Mouse (Mus musculus) hindbrain, embryonic 15.5 days (tissue): ENCODE data around the gene Arih2. TPM values are rescaled to one million over a fixed set of nuclear protein-coding genes. Genes with fewer than 3 reads are reported as not detected.
"Not testable (repeated sequence)": the region's sequence is repeated elsewhere in the genome, so short reads cannot be mapped to it uniquely, and the experiment has no call there.

Source experiments
- ATAC-seq: fragments of 200-750 bp; cut with Nextera tagmentation; 2 replicates; pipeline ENCODE4 v1.8.0; 2017; ENCODE audit warnings: low read depth, moderate number of reproducible peaks, moderate TSS enrichment; ENCODE audit not compliant: low FRiP score
- H3K27ac ChIP-seq: fragments of 300-500 bp; sonication (generic); replicated peaks from 2 replicates; pipeline ENCODE4 v1.5.1; 2015; ENCODE audit warnings: mild to moderate bottlenecking, inconsistent platforms
- H3K27me3 ChIP-seq: fragments of 300-500 bp; sonication (generic); 2 replicates; pipeline ENCODE4 v1.6.1; 2015; ENCODE audit warnings: control low read depth, inconsistent platforms
- H3K36me3 ChIP-seq: fragments of 300-500 bp; sonication (generic); 2 replicates; pipeline ENCODE4 v1.6.1; 2015; ENCODE audit warnings: control low read depth, inconsistent platforms
- H3K4me1 ChIP-seq: fragments of 300-500 bp; sonication (generic); replicated peaks from 2 replicates; pipeline ENCODE4 v1.6.1; 2015; ENCODE audit warnings: control low read depth, inconsistent platforms
- H3K4me2 ChIP-seq: fragments of 300-500 bp; sonication (generic); 2 replicates; pipeline ENCODE4 v1.6.1; 2015; ENCODE audit warnings: moderate library complexity, mild to moderate bottlenecking, inconsistent platforms
- H3K4me3 ChIP-seq: fragments of 300-500 bp; sonication (generic); 2 replicates; pipeline ENCODE4 v1.5.1; 2015; ENCODE audit warnings: mild to moderate bottlenecking, inconsistent platforms
- H3K9ac ChIP-seq: fragments of 300-500 bp; sonication (generic); 2 replicates; pipeline ENCODE4 v1.6.1; 2015; ENCODE audit warnings: inconsistent platforms
- H3K9me3 ChIP-seq: fragments of 300-500 bp; sonication (generic); 2 replicates; pipeline ENCODE4 v1.6.1; 2016; ENCODE audit warnings: control low read depth, inconsistent platforms
- WGBS: fragments of 180-500 bp; shearing (Covaris S2); methylation state at CpG from one replicate; pipeline ENCODE4 v1.1.7; 2015; 5-methylcytosine and 5-hydroxymethylcytosine counted together
- polyA plus RNA-seq: library from polyadenylated mRNA; unstranded; fragments of >200 nt; fragmentation: Nextera tagmentation; extraction: Ambion mirVana; gene quantifications from 2 replicates; pipeline ENCODE4 v1.2.1, GENCODE M21; 2015

Gene Arih2
- polyA plus RNA-seq, 1 experiment from 2014 or later = 48.1 TPM

DNA sequence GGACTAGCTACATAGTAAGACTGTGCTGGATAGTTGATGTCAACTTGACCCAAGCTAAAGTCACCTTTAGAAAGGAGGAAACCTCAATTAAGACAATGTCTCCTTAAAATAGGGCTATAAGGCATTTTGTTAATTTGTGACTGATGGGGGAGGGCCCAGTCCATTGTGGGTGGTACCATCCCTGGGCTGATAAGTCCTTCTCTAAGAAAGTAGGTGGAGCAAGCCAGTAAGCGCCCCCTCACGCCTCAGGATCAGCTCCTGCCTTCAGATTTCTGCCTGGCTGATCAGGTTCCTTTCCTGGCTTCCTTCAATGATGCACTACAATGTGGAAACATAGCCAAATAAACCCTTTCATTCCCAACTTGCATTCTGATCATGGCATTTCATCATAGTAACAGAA is 13.8 kb downstream of the Arih2 start:
- ATAC-seq = no peak

GRCm38 (mm10) chr9:108633846-108634245 is 15.3 kb downstream of the Arih2 start:
- 82% methylated on average over 2 of the region's 2 CpGs for WGBS
- no peaks in the 10 kb centered on the region for H3K4me1 ChIP-seq
- ATAC-seq = no peak
- no peaks in the 10 kb centered on the region for H3K9me3 ChIP-seq
- H3K27ac ChIP-seq = no peak overlapping the region
- no peaks in the 10 kb centered on the region for H3K27me3 ChIP-seq
- no peak overlapping the region for H3K4me3 ChIP-seq
- no peak overlapping the region for H3K9ac ChIP-seq
- H3K36me3 ChIP-seq = no peaks in the 10 kb centered on the region; the same call in 1 of the 2 replicates
- H3K4me2 ChIP-seq = no peak overlapping the region

More for the DNA sequence above, 13.8 kb downstream of the Arih2 start:
- no peak overlapping the region for H3K4me3 ChIP-seq
- H3K9ac ChIP-seq = no peak overlapping the region
- WGBS = 87% methylated on average over 2 of the region's 2 CpGs
- H3K4me2 ChIP-seq = no peak overlapping the region
- no peaks in the 10 kb centered on the region for H3K27me3 ChIP-seq
- H3K36me3 ChIP-seq = no peaks in the 10 kb centered on the region; the same call in 1 of the 2 replicates
- no peak overlapping the region for H3K27ac ChIP-seq
- no peaks in the 10 kb centered on the region for H3K9me3 ChIP-seq
- no peaks in the 10 kb centered on the region for H3K4me1 ChIP-seq

GRCm38 (mm10) chr9:108632375-108632774 is 16.8 kb downstream of the Arih2 start:
- H3K4me1 ChIP-seq = no peaks in the 10 kb centered on the region
- ATAC-seq = no peak
- no peaks in the 10 kb centered on the region for H3K9me3 ChIP-seq
- H3K27me3 ChIP-seq = no peaks in the 10 kb centered on the region
- H3K4me2 ChIP-seq = no peak overlapping the region
- H3K4me3 ChIP-seq = no peak overlapping the region
- 0 out of 2 replicates have a peak, but pooled peaks cover 3% of the 10 kb centered on the region for H3K36me3 ChIP-seq
- no peak overlapping the region for H3K9ac ChIP-seq
- no peak overlapping the region for H3K27ac ChIP-seq
- WGBS = 84% methylated on average over 5 of the region's 5 CpGs

DNA sequence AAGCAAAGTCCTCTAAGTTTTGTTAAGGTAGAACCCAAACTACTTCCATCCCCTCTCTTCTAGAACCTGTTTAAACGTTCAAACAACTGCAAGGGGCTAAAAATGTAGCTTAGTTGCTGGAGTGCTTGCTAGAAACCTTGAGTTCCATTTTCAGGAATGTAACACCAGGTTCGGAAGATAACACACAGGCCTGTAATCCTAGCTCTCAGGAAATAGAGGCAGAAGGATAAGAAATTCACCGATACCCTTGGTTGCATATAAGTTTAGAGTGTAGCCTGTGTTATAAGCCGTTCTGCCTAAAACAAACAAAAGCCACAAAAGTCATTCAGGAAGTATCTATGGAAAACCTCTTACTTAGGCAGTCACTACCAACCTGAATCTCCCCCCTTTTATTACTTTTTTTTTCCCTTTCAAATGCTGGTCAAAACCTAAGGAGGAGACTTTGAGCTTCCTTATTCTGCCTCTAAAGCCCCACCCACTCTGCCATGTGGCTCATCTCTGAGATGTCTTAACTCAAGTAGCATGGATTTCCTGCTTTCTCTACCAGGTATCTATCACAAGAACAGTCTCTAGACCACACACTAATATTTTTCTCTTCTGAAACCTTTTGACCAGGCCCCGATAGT is 17.4 kb downstream of the Arih2 start:
- no peaks in the 10 kb centered on the region for H3K4me1 ChIP-seq
- ATAC-seq = no peak
- H3K27me3 ChIP-seq = no peaks in the 10 kb centered on the region

DNA sequence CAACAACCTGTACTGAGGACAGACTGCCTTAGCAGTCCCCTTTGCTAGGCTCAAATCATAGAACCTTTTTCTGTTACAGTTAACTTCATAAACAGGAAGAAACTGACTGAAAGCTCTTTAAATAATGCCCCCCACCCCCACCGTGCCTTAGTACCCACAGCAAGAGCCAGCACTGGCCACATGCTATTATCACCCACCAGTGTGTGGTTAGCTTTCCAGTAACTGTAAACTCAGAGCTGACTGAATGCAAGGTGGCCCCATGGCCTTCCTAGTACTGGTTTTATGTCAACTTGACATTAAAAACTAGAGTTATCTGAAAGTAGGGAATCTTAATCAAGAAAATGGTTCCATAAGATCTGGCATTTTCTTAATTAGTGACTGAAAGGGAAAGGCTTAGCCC is 18.5 kb downstream of the Arih2 start:
- Histone ChIP-seq H3K4me1 (no peaks in the 10 kb centered on the region), H3K9me3 (no peaks in the 10 kb centered on the region), H3K4me3 (no peak overlapping the region), H3K27ac (no peak overlapping the region), H3K36me3 (0 out of 2 replicates have a peak, but pooled peaks cover 3% of the 10 kb centered on the region), H3K9ac (no peak overlapping the region), H3K27me3 (no peaks in the 10 kb centered on the region), H3K4me2 (no peak overlapping the region)
- WGBS = 86% methylated on average over 1 of the region's 1 CpGs
- no peak for ATAC-seq

More for the DNA sequence above, 17.4 kb downstream of the Arih2 start:
- whole genome bisulfite sequencing = 90% methylated on average over 5 of the region's 5 CpGs
- Histone ChIP-seq H3K4me2 (no peak overlapping the region), H3K36me3 (0 out of 2 replicates have a peak, but pooled peaks cover 3% of the 10 kb centered on the region), H3K9ac (no peak overlapping the region), H3K4me3 (no peak overlapping the region), H3K27ac (no peak overlapping the region), H3K9me3 (no peaks in the 10 kb centered on the region)

DNA sequence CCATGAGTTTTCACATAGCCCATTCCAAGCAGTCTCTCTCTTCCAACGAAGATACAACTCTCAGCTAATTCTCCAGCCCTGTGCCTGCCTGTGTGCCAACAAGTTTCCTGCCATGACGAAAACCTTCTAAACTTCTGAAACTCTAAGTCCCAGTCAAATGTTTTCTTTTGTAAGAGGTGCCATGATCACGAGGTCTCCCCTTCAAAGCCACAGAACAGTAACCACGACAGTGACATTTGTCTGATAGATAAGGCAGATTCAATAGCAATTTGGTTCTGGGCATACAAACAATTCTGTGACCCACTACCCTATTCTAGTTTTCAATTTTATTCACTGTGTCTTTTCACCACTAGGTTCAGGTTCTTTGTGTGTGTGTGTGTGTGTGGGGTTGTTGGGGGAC is 21.0 kb downstream of the Arih2 start:
- Histone ChIP-seq H3K4me2 (no peak overlapping the region), H3K27ac (no peak overlapping the region), H3K9me3 (no peaks in the 10 kb centered on the region), H3K9ac (no peak overlapping the region), H3K4me1 (no peaks in the 10 kb centered on the region), H3K27me3 (no peaks in the 10 kb centered on the region), H3K36me3 (0 out of 2 replicates have a peak, but pooled peaks cover 3% of the 10 kb centered on the region), H3K4me3 (no peak overlapping the region)
- ATAC-seq = no peak
- 89% methylated on average over 4 of the region's 4 CpGs for WGBS

- H3K4me2 ChIP-seq = no peak overlapping the region
- H3K36me3 ChIP-seq = peaks cover 3% of the 10 kb centered on the region; the same call in 1 of the 2 replicates
- H3K4me3 ChIP-seq = no peak overlapping the region
- no peak for ATAC-seq
- no peaks in the 10 kb centered on the region for H3K4me1 ChIP-seq
- H3K9ac ChIP-seq = no peak overlapping the region
- H3K9me3 ChIP-seq = no peaks in the 10 kb centered on the region
- 58% methylated on average over 2 of the region's 2 CpGs for whole genome bisulfite sequencing
- H3K27ac ChIP-seq = no peak overlapping the region
- H3K27me3 ChIP-seq = no peaks in the 10 kb centered on the region
These were observed 22.7 kb downstream of the Arih2 start for GRCm38 (mm10) chr9:108626498-108626897.

- Histone ChIP-seq H3K36me3 (peaks cover 53% of the 10 kb centered on the region), H3K4me3 (no peak overlapping the region), H3K4me2 (no peak overlapping the region), H3K9me3 (no peaks in the 10 kb centered on the region), H3K27me3 (no peaks in the 10 kb centered on the region), H3K9ac (no peak overlapping the region), H3K4me1 (no peaks in the 10 kb centered on the region), H3K27ac (no peak overlapping the region)
- no peak for ATAC-seq
- 98% methylated on average over 1 of the region's 1 CpGs for WGBS
These were observed 31.9 kb downstream of the Arih2 start for GRCm38 (mm10) chr9:108617301-108617700.

GRCm38 (mm10) chr9:108611488-108611887 is 37.7 kb downstream of the Arih2 start:
- WGBS = 97% methylated on average over 10 of the region's 10 CpGs

GRCm38 (mm10) chr9:108608889-108609288 is 40.3 kb downstream of the Arih2 start:
- 91% methylated on average over 4 of the region's 4 CpGs for WGBS
- Histone ChIP-seq H3K4me3 (no peak overlapping the region), H3K27ac (no peak overlapping the region), H3K9ac (no peak overlapping the region), H3K9me3 (no peaks in the 10 kb centered on the region), H3K4me1 (no peaks in the 10 kb centered on the region), H3K4me2 (no peak overlapping the region), H3K36me3 (peaks cover 82% of the 10 kb centered on the region), H3K27me3 (no peaks in the 10 kb centered on the region)
- no peak for ATAC-seq

More at GRCm38 (mm10) chr9:108611488-108611887, 37.7 kb downstream of the Arih2 start:
- no peak for ATAC-seq
- Histone ChIP-seq H3K36me3 (peaks cover 83% of the 10 kb centered on the region), H3K9ac (no peak overlapping the region), H3K4me2 (no peak overlapping the region), H3K4me1 (no peaks in the 10 kb centered on the region), H3K9me3 (no peaks in the 10 kb centered on the region), H3K4me3 (no peak overlapping the region), H3K27ac (no peak overlapping the region), H3K27me3 (no peaks in the 10 kb centered on the region)

DNA sequence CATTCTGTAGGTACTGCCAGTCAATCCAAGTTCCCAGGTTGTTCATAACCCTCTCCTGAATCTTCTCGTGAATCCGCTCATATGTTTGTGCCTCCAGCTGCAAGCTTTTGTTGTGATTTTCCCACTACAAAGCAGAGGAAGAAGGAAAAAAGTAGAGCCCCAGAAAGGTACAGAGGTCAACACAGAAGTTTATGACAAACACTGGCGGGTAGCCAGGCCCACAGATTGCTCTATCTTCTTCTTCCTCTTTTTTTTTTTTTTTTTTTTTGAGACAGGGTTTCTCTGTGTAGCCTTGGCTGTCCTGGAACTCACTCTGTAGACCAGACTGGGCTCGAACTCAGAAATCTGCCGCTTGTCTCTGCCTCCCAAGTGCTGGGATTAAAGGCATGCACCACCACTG is 41.3 kb downstream of the Arih2 start:
- H3K27ac ChIP-seq, H3K4me3 ChIP-seq, H3K4me2 ChIP-seq, H3K27me3 ChIP-seq, H3K4me1 ChIP-seq, ATAC-seq, H3K9me3 ChIP-seq, H3K9ac ChIP-seq: not testable (repeated sequence)
- 91% methylated on average over 5 of the region's 5 CpGs for WGBS
- peaks cover 87% of the 10 kb centered on the region for H3K36me3 ChIP-seq

- no peak overlapping the region for H3K4me3 ChIP-seq
- no peaks in the 10 kb centered on the region for H3K9me3 ChIP-seq
- no peak overlapping the region for H3K4me2 ChIP-seq
- no peaks in the 10 kb centered on the region for H3K27me3 ChIP-seq
- H3K36me3 ChIP-seq = peaks cover 33% of the 10 kb centered on the region
- 93% methylated on average over 4 of the region's 4 CpGs for WGBS
- no peak for ATAC-seq
- no peak overlapping the region for H3K27ac ChIP-seq
- peaks cover 4% of the 10 kb centered on the region; the same call in 1 of the 2 replicates for H3K4me1 ChIP-seq
- no peak overlapping the region for H3K9ac ChIP-seq
These were observed 47.2 kb downstream of the Arih2 start for GRCm38 (mm10) chr9:108601986-108602385.

DNA sequence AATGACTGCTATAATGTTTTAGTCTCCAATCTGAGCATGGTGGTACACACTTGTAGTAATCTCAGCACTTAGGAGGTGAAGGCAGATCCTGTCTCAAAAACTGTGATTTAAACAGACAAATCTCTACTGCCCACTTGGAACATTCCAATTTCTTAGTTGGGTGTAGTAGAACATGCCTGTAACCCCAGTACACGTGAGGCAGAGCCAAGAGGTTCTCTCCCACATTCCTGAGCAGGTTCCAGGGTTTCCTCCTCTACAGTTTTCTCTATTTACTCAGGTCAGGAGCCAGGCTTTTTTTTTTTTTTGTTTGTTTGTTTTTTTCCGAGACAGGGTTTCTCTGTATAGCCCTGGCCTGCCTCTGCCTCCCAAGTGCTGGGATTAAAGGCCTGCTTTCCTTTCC is 49.2 kb downstream of the Arih2 start:
- no peak overlapping the region for H3K4me3 ChIP-seq
- H3K9me3 ChIP-seq = no peaks in the 10 kb centered on the region
- no peak overlapping the region for H3K4me2 ChIP-seq
- H3K27me3 ChIP-seq = no peaks in the 10 kb centered on the region
- H3K36me3 ChIP-seq = peaks cover 16% of the 10 kb centered on the region
- no peak overlapping the region for H3K9ac ChIP-seq
- peaks cover 15% of the 10 kb centered on the region for H3K4me1 ChIP-seq
- H3K27ac ChIP-seq = no peak overlapping the region
- no peak for ATAC-seq
- 67% methylated on average over 2 of the region's 2 CpGs for WGBS
